Mouse (Mus musculus): ENCODE measurements around the gene Cby3. TPM values are rescaled to one million over a fixed set of nuclear protein-coding genes. Genes with fewer than 3 reads are reported as not detected.
"Not testable (repeated sequence)": the region's sequence is repeated elsewhere in the genome, so short reads cannot be mapped to it uniquely, and the experiment has no call there.

Cby3 gene
- total RNA-seq, 2 experiments from 2014 or later = not detected

- H3K27ac ChIP-seq = no peak overlapping the region
- H3K4me3 ChIP-seq = no peak overlapping the region
- no peak for TF ChIP-seq CTCF (IDR thresholded peaks at IDR 0.05)
- intact Hi-C loops (cut with DNase I) = no loop called here
- DNase-seq = no peak
Observed at GRCm38 (mm10) chr11:50336126-50336525, 18.1 kb upstream of the Cby3 start.

- no peak for TF ChIP-seq CTCF (IDR thresholded peaks at IDR 0.05)
Observed at GRCm38 (mm10) chr11:50336891-50337290, 17.4 kb upstream of the Cby3 start.

GRCm38 (mm10) chr11:50345486-50345885 is 8.8 kb upstream of the Cby3 start:
- intact Hi-C loops (cut with DNase I) = no loop called here
- TF ChIP-seq CTCF (IDR thresholded peaks at IDR 0.05) = no peak
- no peak overlapping the region for H3K27ac ChIP-seq
- no peak for DNase-seq
- no peak overlapping the region for H3K4me3 ChIP-seq

More at GRCm38 (mm10) chr11:50336891-50337290, 17.4 kb upstream of the Cby3 start:
- DNase-seq = no peak
- intact Hi-C loops (cut with DNase I) = no loop called here
- Histone ChIP-seq H3K27ac (no peak overlapping the region), H3K4me3 (no peak overlapping the region)

- Histone ChIP-seq H3K27ac (no peak overlapping the region), H3K4me3 (no peak overlapping the region)
- intact Hi-C loops (cut with DNase I) = no loop called here
- no peak for DNase-seq
- TF ChIP-seq CTCF (IDR thresholded peaks at IDR 0.05) = no peak
Observed at GRCm38 (mm10) chr11:50346256-50347032, 7.8 kb upstream of the Cby3 start.

- DNase-seq = no peak
- H3K4me3 ChIP-seq = no peak overlapping the region
- no peak overlapping the region for H3K27ac ChIP-seq
- intact Hi-C loops (cut with DNase I) = no loop called here
- TF ChIP-seq CTCF (IDR thresholded peaks at IDR 0.05) = no peak
Observed at GRCm38 (mm10) chr11:50352177-50352576, 2.1 kb upstream of the Cby3 start.

GRCm38 (mm10) chr11:50354851-50355250 is 589 bp downstream of the Cby3 start:
- DNase-seq = no peak
- intact Hi-C loops (cut with DNase I) = no loop called here
- no peak overlapping the region for H3K4me3 ChIP-seq
- TF ChIP-seq CTCF (IDR thresholded peaks at IDR 0.05) = no peak
- no peak overlapping the region for H3K27ac ChIP-seq

- no peak overlapping the region for H3K4me3 ChIP-seq
- TF ChIP-seq CTCF (IDR thresholded peaks at IDR 0.05) = no peak
- intact Hi-C loops (cut with DNase I) = no loop called here
- no peak overlapping the region for H3K27ac ChIP-seq
- DNase-seq = no peak
Observed at GRCm38 (mm10) chr11:50355395-50355794, 1.1 kb downstream of the Cby3 start.

GRCm38 (mm10) chr11:50358950-50359861 is 4.9 kb downstream of the Cby3 start:
- H3K27ac ChIP-seq = peak overlapping the region; percentile 40
- peak; percentile 42 for DNase-seq
- peak overlapping the region; percentile 81 for H3K4me3 ChIP-seq
- no peak for TF ChIP-seq CTCF (IDR thresholded peaks at IDR 0.05)
- intact Hi-C loops (cut with DNase I) = no loop called here

GRCm38 (mm10) chr11:50361282-50361681 is 7.0 kb downstream of the Cby3 start:
- not testable (repeated sequence) for H3K4me3 ChIP-seq
- intact Hi-C loops (cut with DNase I) = loop anchor here (5.0 to 10.0 kb wide), 3 partner anchors 34 to 196 kb away; partner anchors contain the start of genes Canx and Maml1

GRCm38 (mm10) chr11:50364548-50364947 is 10.3 kb downstream of the Cby3 start:
- intact Hi-C loops (cut with DNase I) = loop anchor here (1.0 to 10.0 kb wide), 4 partner anchors 37 to 200 kb away; partner anchors contain the start of genes Canx and Maml1
- TF ChIP-seq CTCF (IDR thresholded peaks at IDR 0.05) = peak; percentile 95
- Histone ChIP-seq H3K4me3 (no peak overlapping the region), H3K27ac (no peak overlapping the region)
- DNase-seq = peak; percentile 67

More at GRCm38 (mm10) chr11:50361282-50361681, 7.0 kb downstream of the Cby3 start:
- not testable (repeated sequence) for DNase-seq, H3K27ac ChIP-seq

GRCm38 (mm10) chr11:50365322-50365721 is 11.1 kb downstream of the Cby3 start:
- Histone ChIP-seq H3K27ac (no peak overlapping the region), H3K4me3 (no peak overlapping the region)
- DNase-seq = no peak
- no peak for TF ChIP-seq CTCF (IDR thresholded peaks at IDR 0.05)
- intact Hi-C loops (cut with DNase I) = loop anchor here (10.0 kb wide), 1 partner anchor 201 kb away; no protein-coding TSS in a partner anchor

- no peak overlapping the region for H3K27ac ChIP-seq
- no peak overlapping the region for H3K4me3 ChIP-seq
- DNase-seq = no peak
- intact Hi-C loops (cut with DNase I) = loop anchor here (10.0 kb wide), 1 partner anchor 203 kb away; no protein-coding TSS in a partner anchor
- TF ChIP-seq CTCF (IDR thresholded peaks at IDR 0.05) = no peak
Observed at GRCm38 (mm10) chr11:50367531-50367930, 13.3 kb downstream of the Cby3 start.

Data from gastrocnemius, adult 2 months (tissue).